Mouse (Mus musculus): Measurements from ENCODE around the gene Gm9733. TPM values are rescaled to one million over a fixed set of nuclear protein-coding genes. Genes with fewer than 3 reads are reported as not detected.

Gene Gm9733
- polyA plus RNA-seq, 1 experiment from 2014 or later: 0.77 TPM

DNA sequence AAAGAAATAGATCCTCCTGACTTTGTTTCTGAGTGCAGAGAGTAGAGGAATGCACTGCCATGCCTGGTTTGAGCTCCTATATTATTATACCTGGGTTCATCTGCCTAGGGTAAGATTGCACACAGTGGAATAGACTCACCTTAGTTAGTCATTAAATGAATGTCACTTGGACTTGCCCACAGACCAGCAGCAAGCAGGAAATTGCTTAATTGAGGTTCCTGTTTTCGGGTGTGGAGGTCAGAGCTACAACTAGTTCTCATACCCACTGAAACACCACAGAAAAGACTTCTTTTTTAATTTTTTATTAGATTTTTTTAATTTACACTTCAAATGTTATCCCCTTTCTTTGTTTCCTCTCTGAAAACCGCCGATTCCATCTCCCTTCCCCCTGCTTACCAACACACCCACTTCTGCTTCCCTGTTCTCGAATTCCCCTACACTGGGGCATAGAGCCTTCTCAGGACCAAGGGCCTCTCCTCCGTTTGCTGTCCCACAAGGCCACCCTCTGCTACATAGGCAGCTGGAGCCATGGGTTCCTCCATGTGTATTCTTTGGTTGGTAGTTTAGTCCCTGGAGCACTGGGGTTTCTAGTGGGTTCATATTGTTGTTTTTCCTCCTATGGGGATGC lies 56.1 kb downstream of the Gm9733 start:
- 68% methylated on average over 5 of the region's 5 CpGs for WGBS
- Histone ChIP-seq H3K4me2 (ENCODE audit: low read depth, low read length) (no peak overlapping the region), H3K27ac (ENCODE audit: low read length) (no peak overlapping the region), H3K4me1 (ENCODE audit: control insufficient read depth, insufficient read depth, low read length) (no peaks in the 10 kb centered on the region), H3K9ac (ENCODE audit: low read length) (no peak overlapping the region), H3K9me3 (replicated peaks; ENCODE audit: control insufficient read depth, low read length) (no peaks in the 10 kb centered on the region), H3K27me3 (ENCODE audit: control insufficient read depth, insufficient read depth, low read length) (no peaks in the 10 kb centered on the region), H3K36me3 (ENCODE audit: control insufficient read depth, insufficient read depth, low read length) (no peaks in the 10 kb centered on the region), H3K4me3 (replicated peaks; ENCODE audit: low read length) (no peak overlapping the region)
- ATAC-seq (ENCODE audit: insufficient read depth, low FRiP score): no peak

DNA sequence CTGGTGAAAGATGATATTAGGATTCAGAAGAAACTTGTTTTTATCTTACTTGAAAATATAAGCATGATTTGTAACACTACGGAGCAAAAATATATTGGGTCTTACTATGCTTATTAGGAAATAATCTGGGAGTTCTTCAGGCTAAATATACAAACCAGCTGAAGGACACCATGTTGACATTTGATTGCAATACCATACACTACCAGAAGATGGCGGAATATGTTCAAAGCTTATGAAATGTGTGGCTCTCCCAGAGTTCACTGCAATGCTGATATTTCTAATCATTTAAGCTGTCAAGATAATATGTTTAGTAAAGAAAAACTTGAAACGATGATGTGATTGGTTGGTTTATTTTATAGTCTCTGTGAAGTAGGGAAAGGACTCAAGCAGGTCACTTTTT lies 67.7 kb downstream of the Gm9733 start:
- H3K27ac ChIP-seq (ENCODE audit: low read length): no peak overlapping the region
- no peak for ATAC-seq (ENCODE audit: insufficient read depth, low FRiP score)
- WGBS: 12% methylated on average over 3 of the region's 3 CpGs
- H3K4me2 ChIP-seq (ENCODE audit: low read depth, low read length): no peak overlapping the region
- H3K4me3 ChIP-seq (replicated peaks; ENCODE audit: low read length): no peak overlapping the region
- H3K9me3 ChIP-seq (replicated peaks; ENCODE audit: control insufficient read depth, low read length): no peaks in the 10 kb centered on the region
- no peak overlapping the region for H3K9ac ChIP-seq (ENCODE audit: low read length)
- H3K36me3 ChIP-seq (ENCODE audit: control insufficient read depth, insufficient read depth, low read length): no peaks in the 10 kb centered on the region
- no peaks in the 10 kb centered on the region for H3K27me3 ChIP-seq (ENCODE audit: control insufficient read depth, insufficient read depth, low read length)
- H3K4me1 ChIP-seq (ENCODE audit: control insufficient read depth, insufficient read depth, low read length): no peaks in the 10 kb centered on the region

DNA sequence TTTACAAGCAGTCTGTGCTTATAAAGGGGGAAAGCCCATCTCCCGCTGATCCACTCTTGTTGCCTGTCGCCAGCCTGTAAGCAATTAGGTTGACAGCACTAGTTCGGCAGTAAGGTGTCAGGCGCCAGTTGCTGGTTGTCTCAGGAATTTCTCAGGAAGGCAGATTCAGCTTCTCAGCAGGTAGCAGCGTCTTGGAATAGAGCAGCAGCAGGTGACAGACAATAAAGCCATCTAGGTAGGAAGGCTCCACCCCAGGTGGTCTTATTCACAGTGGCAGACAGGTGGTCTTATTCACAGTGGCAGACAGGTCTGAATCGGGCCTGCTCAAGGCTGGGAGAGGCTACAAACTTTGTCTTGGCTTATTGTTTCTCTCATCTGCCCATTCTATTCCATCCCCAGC lies 76.4 kb downstream of the Gm9733 start:
- H3K4me1 ChIP-seq (ENCODE audit: control insufficient read depth, insufficient read depth, low read length): no peaks in the 10 kb centered on the region
- whole genome bisulfite sequencing: 75% methylated on average over 6 of the region's 6 CpGs
- no peaks in the 10 kb centered on the region for H3K27me3 ChIP-seq (ENCODE audit: control insufficient read depth, insufficient read depth, low read length)
- H3K4me2 ChIP-seq (ENCODE audit: low read depth, low read length): no peak overlapping the region
- no peak for ATAC-seq (ENCODE audit: insufficient read depth, low FRiP score)
- no peak overlapping the region for H3K4me3 ChIP-seq (replicated peaks; ENCODE audit: low read length)
- H3K9ac ChIP-seq (ENCODE audit: low read length): no peak overlapping the region
- no peak overlapping the region for H3K27ac ChIP-seq (ENCODE audit: low read length)
- no peaks in the 10 kb centered on the region for H3K36me3 ChIP-seq (ENCODE audit: control insufficient read depth, insufficient read depth, low read length)
- H3K9me3 ChIP-seq (replicated peaks; ENCODE audit: control insufficient read depth, low read length): no peaks in the 10 kb centered on the region

Other genes with a start within 250 kb of the Gm9733 start
- not detected in 2 replicates for gene Sirpb1a, start 94.2 kb upstream of the Gm9733 start, polyA plus RNA-seq (2015; fragmentation: Nextera tagmentation; extraction: Ambion mirVana)
- gene Sirpb1b, start 242.8 kb upstream of the Gm9733 start, polyA plus RNA-seq (2015; fragmentation: Nextera tagmentation; extraction: Ambion mirVana): 0.16 and 0.48 TPM in 2 replicates

Data from stomach, embryonic 16.5 days (tissue).